Mouse (Mus musculus): Measurements from ENCODE around the gene Tdpoz4. TPM values are rescaled to one million over a fixed set of nuclear protein-coding genes. Genes with fewer than 3 reads are reported as not detected.
"Not testable (repeated sequence)": the region's sequence is repeated elsewhere in the genome, so short reads cannot be mapped to it uniquely, and the experiment has no call there.

Tdpoz4 gene
- polyA plus RNA-seq (2014; fragmentation: Nextera tagmentation; extraction: Ambion mirVana), result not detected in 2 replicates

GRCm38 (mm10) chr3:93796098-93796497 is at the start of gene Tdpoz4:
Tdpoz4 (plus strand) TSS chr3:93796398.
- H3K9me3 ChIP-seq (ENCODE audit: control insufficient read depth, low read depth, low read length); H3K27ac ChIP-seq (ENCODE audit: low read length); H3K4me2 ChIP-seq (replicated peaks; ENCODE audit: low read depth, low read length); H3K36me3 ChIP-seq (ENCODE audit: control insufficient read depth, insufficient read depth, low read length); H3K27me3 ChIP-seq (ENCODE audit: control insufficient read depth, insufficient read depth, low read length); H3K9ac ChIP-seq (replicated peaks; ENCODE audit: low read depth, low read length); ATAC-seq (ENCODE audit: insufficient number of reproducible peaks, insufficient read depth, low FRiP score, low read depth); H3K4me1 ChIP-seq (ENCODE audit: control insufficient read depth, insufficient read depth, low read length); H3K4me3 ChIP-seq (ENCODE audit: low read depth, low read length): not testable (repeated sequence)

- not testable (repeated sequence) for H3K9ac ChIP-seq (replicated peaks; ENCODE audit: low read depth, low read length); H3K9me3 ChIP-seq (ENCODE audit: control insufficient read depth, low read depth, low read length); H3K4me3 ChIP-seq (ENCODE audit: low read depth, low read length); H3K36me3 ChIP-seq (ENCODE audit: control insufficient read depth, insufficient read depth, low read length); H3K27ac ChIP-seq (ENCODE audit: low read length); H3K27me3 ChIP-seq (ENCODE audit: control insufficient read depth, insufficient read depth, low read length); ATAC-seq (ENCODE audit: insufficient number of reproducible peaks, insufficient read depth, low FRiP score, low read depth); H3K4me1 ChIP-seq (ENCODE audit: control insufficient read depth, insufficient read depth, low read length); H3K4me2 ChIP-seq (replicated peaks; ENCODE audit: low read depth, low read length)
- 87% methylated on average over 18 of the region's 18 CpGs for WGBS
Measured at GRCm38 (mm10) chr3:93754022-93754421, 42.2 kb upstream of the Tdpoz4 start.

- H3K4me2 ChIP-seq (replicated peaks; ENCODE audit: low read depth, low read length); H3K36me3 ChIP-seq (ENCODE audit: control insufficient read depth, insufficient read depth, low read length); H3K9me3 ChIP-seq (ENCODE audit: control insufficient read depth, low read depth, low read length); H3K4me3 ChIP-seq (ENCODE audit: low read depth, low read length); H3K9ac ChIP-seq (replicated peaks; ENCODE audit: low read depth, low read length); H3K27ac ChIP-seq (ENCODE audit: low read length); ATAC-seq (ENCODE audit: insufficient number of reproducible peaks, insufficient read depth, low FRiP score, low read depth); H3K4me1 ChIP-seq (ENCODE audit: control insufficient read depth, insufficient read depth, low read length); H3K27me3 ChIP-seq (ENCODE audit: control insufficient read depth, insufficient read depth, low read length): not testable (repeated sequence)
- WGBS, result 83% methylated on average over 1 of the region's 1 CpGs
Measured at GRCm38 (mm10) chr3:93772700-93773099, 23.5 kb upstream of the Tdpoz4 start, which contains the start of gene Gm5773. Gm5773 (plus strand) TSS chr3:93773000.

GRCm38 (mm10) chr3:93813341-93813740 is 17.1 kb downstream of the Tdpoz4 start:
- H3K36me3 ChIP-seq (ENCODE audit: control insufficient read depth, insufficient read depth, low read length); H3K9me3 ChIP-seq (ENCODE audit: control insufficient read depth, low read depth, low read length); H3K27me3 ChIP-seq (ENCODE audit: control insufficient read depth, insufficient read depth, low read length); H3K4me3 ChIP-seq (ENCODE audit: low read depth, low read length); H3K4me2 ChIP-seq (replicated peaks; ENCODE audit: low read depth, low read length); H3K4me1 ChIP-seq (ENCODE audit: control insufficient read depth, insufficient read depth, low read length); H3K9ac ChIP-seq (replicated peaks; ENCODE audit: low read depth, low read length); H3K27ac ChIP-seq (ENCODE audit: low read length); ATAC-seq (ENCODE audit: insufficient number of reproducible peaks, insufficient read depth, low FRiP score, low read depth): not testable (repeated sequence)

GRCm38 (mm10) chr3:93825720-93826119 is 29.5 kb downstream of the Tdpoz4 start, which contains the start of gene Tdpoz3:
Tdpoz3 (plus strand) TSS chr3:93826020.
- H3K27me3 ChIP-seq (ENCODE audit: control insufficient read depth, insufficient read depth, low read length); H3K27ac ChIP-seq (ENCODE audit: low read length); H3K9ac ChIP-seq (replicated peaks; ENCODE audit: low read depth, low read length); H3K4me2 ChIP-seq (replicated peaks; ENCODE audit: low read depth, low read length); ATAC-seq (ENCODE audit: insufficient number of reproducible peaks, insufficient read depth, low FRiP score, low read depth); H3K4me1 ChIP-seq (ENCODE audit: control insufficient read depth, insufficient read depth, low read length); H3K4me3 ChIP-seq (ENCODE audit: low read depth, low read length); H3K36me3 ChIP-seq (ENCODE audit: control insufficient read depth, insufficient read depth, low read length); H3K9me3 ChIP-seq (ENCODE audit: control insufficient read depth, low read depth, low read length): not testable (repeated sequence)
- 79% methylated on average over 1 of the region's 1 CpGs for WGBS

Other genes starting within 250 kb of the Tdpoz4 start
- gene S100a10, start 241.3 kb upstream of the Tdpoz4 start, polyA plus RNA-seq (2014; fragmentation: Nextera tagmentation; extraction: Ambion mirVana), result 430 TPM in 2 replicates
- not detected in 2 replicates for gene Tdpoz2, start 143.7 kb upstream of the Tdpoz4 start, polyA plus RNA-seq (2014; fragmentation: Nextera tagmentation; extraction: Ambion mirVana)
- gene Tdpoz1, start 120.1 kb upstream of the Tdpoz4 start, polyA plus RNA-seq (2014; fragmentation: Nextera tagmentation; extraction: Ambion mirVana), result not detected in 2 replicates
- not detected in 2 replicates for gene Gm37596, start 103.3 kb upstream of the Tdpoz4 start, polyA plus RNA-seq (2014; fragmentation: Nextera tagmentation; extraction: Ambion mirVana)
- gene Gm5773, start 23.4 kb upstream of the Tdpoz4 start, polyA plus RNA-seq (2014; fragmentation: Nextera tagmentation; extraction: Ambion mirVana), result not detected in 2 replicates
- not detected in 2 replicates for gene Tdpoz3, start 29.6 kb downstream of the Tdpoz4 start, polyA plus RNA-seq (2014; fragmentation: Nextera tagmentation; extraction: Ambion mirVana)
- gene Gm9117, start 147.1 kb downstream of the Tdpoz4 start, polyA plus RNA-seq (2014; fragmentation: Nextera tagmentation; extraction: Ambion mirVana), result not detected in 2 replicates
- gene Tdpoz5, start 164.9 kb downstream of the Tdpoz4 start, polyA plus RNA-seq (2014; fragmentation: Nextera tagmentation; extraction: Ambion mirVana), result not detected in 2 replicates